Mouse (Mus musculus) MEL (cell line): ENCODE results near the gene Ntng1. TPM values are rescaled to one million over a fixed set of nuclear protein-coding genes. Genes with fewer than 3 reads are reported as not detected.

Experiments
- DNase-seq: peaks from one replicate; pipeline ENCODE4 v3.0.0; 2011; ENCODE audit warnings: low read depth, low spot score
- H3K27ac ChIP-seq: 2 replicates; pipeline ENCODE4 v1.5.1; 2012; ENCODE audit warnings: low read depth, mild to moderate bottlenecking, control low read depth, low read length, moderate library complexity; ENCODE audit not compliant: control insufficient read depth
- H3K27me3 ChIP-seq, 2 experiments: fragments of 150-350 bp in 1 of 2; sonication (generic) in 1 of 2; 2 replicates each; pipeline ENCODE4 v1.6.1; 2012; ENCODE audit warnings: low read length in 2 of 2, mild to moderate bottlenecking in 2 of 2, improper control_type of control experiment in 1 of 2, moderate library complexity in 1 of 2; ENCODE audit not compliant: insufficient read depth in 2 of 2, control insufficient read depth in 1 of 2
- H3K36me3 ChIP-seq, 2 experiments: 2 replicates each; pipeline ENCODE4 v1.6.1; 2012 to 2014; ENCODE audit warnings: low read length in 2 of 2, improper control_type of control experiment in 1 of 2, inconsistent platforms in 1 of 2, mild to moderate bottlenecking in 1 of 2; ENCODE audit not compliant: insufficient read depth in 2 of 2, control insufficient read depth in 1 of 2
- H3K4me1 ChIP-seq, 2 experiments: fragments of 150-350 bp in 1 of 2; sonication (generic) in 1 of 2; 2 replicates each; pipeline ENCODE4 v1.6.1; 2012; ENCODE audit warnings: low read length in 2 of 2, improper control_type of control experiment in 1 of 2, mild to moderate bottlenecking in 1 of 2; ENCODE audit not compliant: insufficient read depth in 2 of 2, control insufficient read depth in 1 of 2
- H3K4me3 ChIP-seq, 2 experiments: fragments of 150-350 bp in 1 of 2; sonication (generic) in 1 of 2; 2 replicates each; pipeline ENCODE4 v1.5.1; 2012; ENCODE audit warnings: low read depth in 2 of 2, low read length in 2 of 2, mild to moderate bottlenecking in 2 of 2, moderate library complexity in 2 of 2, control low read depth in 1 of 2, improper control_type of control experiment in 1 of 2; ENCODE audit not compliant: control insufficient read depth in 1 of 2, insufficient read depth in 1 of 2
- H3K79me2 ChIP-seq: 2 replicates; pipeline ENCODE4 v1.6.1; 2012; ENCODE audit warnings: mild to moderate bottlenecking, low read length, moderate library complexity; ENCODE audit not compliant: control insufficient read depth, poor library complexity, insufficient read depth
- H3K9ac ChIP-seq: 2 replicates; pipeline ENCODE4 v1.6.1; 2012; ENCODE audit warnings: low read depth, mild to moderate bottlenecking, control low read depth, low read length, moderate library complexity; ENCODE audit not compliant: control insufficient read depth, poor library complexity, severe bottlenecking
- H3K9me3 ChIP-seq: fragments of 150-350 bp; sonication (generic); replicated peaks from 2 replicates; pipeline ENCODE4 v1.6.1; 2012; ENCODE audit warnings: mild to moderate bottlenecking, low read length, improper control_type of control experiment, moderate library complexity; ENCODE audit not compliant: insufficient read depth
- CHD1 ChIP-seq: IDR thresholded peaks from 2 replicates; pipeline ENCODE4 v1.6.1; 2012; ENCODE audit warnings: low read depth, mild to moderate bottlenecking, inconsistent platforms, low read length, improper control_type of control experiment
- CHD2 ChIP-seq: IDR thresholded peaks from 2 replicates; pipeline ENCODE4 v1.6.1; 2011; ENCODE audit warnings: low read length, improper control_type of control experiment
- CTCF ChIP-seq, 3 experiments: IDR thresholded peaks in 2 of 3; conservative IDR thresholded peaks in 1 of 3; 2 replicates each; pipeline ENCODE4 v1.5.1; 2011 to 2012; ENCODE audit warnings: low read length in 3 of 3, low read depth in 2 of 3, mild to moderate bottlenecking in 2 of 3, improper control_type of control experiment in 1 of 3, inconsistent platforms in 1 of 3, mixed read lengths in 1 of 3, moderate library complexity in 1 of 3; ENCODE audit not compliant: control insufficient read depth in 1 of 3, insufficient read depth in 1 of 3, poor library complexity in 1 of 3, severe bottlenecking in 1 of 3
- E2F4 ChIP-seq: IDR thresholded peaks from 2 replicates; pipeline ENCODE4 v1.6.1; 2011; ENCODE audit warnings: low read depth, low read length, improper control_type of control experiment, borderline replicate concordance
- ETS1 ChIP-seq: IDR thresholded peaks from 2 replicates; pipeline ENCODE4 v1.6.1; 2012; ENCODE audit warnings: low read depth, mild to moderate bottlenecking, inconsistent platforms, low read length, improper control_type of control experiment, moderate library complexity
- HCFC1 ChIP-seq: IDR thresholded peaks from 2 replicates; pipeline ENCODE4 v1.6.1; 2012; ENCODE audit warnings: low read depth, mild to moderate bottlenecking, inconsistent platforms, low read length, improper control_type of control experiment, moderate library complexity
- JUND ChIP-seq: IDR thresholded peaks from 2 replicates; pipeline ENCODE4 v1.6.1; 2011; ENCODE audit warnings: low read depth, mild to moderate bottlenecking, improper control_type of control experiment, low read length
- KAT2A ChIP-seq: conservative IDR thresholded peaks from 2 replicates; pipeline ENCODE4 v1.6.1; 2012; ENCODE audit warnings: low read depth, low read length, improper control_type of control experiment, inconsistent platforms
- MAFK ChIP-seq: IDR thresholded peaks from 2 replicates; pipeline ENCODE4 v1.6.1; 2011; ENCODE audit warnings: low read depth, mild to moderate bottlenecking, low read length, improper control_type of control experiment, borderline replicate concordance
- MEF2A ChIP-seq: IDR thresholded peaks from 2 replicates; pipeline ENCODE4 v1.6.1; 2014; ENCODE audit warnings: low read depth, mild to moderate bottlenecking, inconsistent platforms, low read length, improper control_type of control experiment; ENCODE audit not compliant: poor library complexity, insufficient replicate concordance, severe bottlenecking; ENCODE audit errors: extremely low read depth
- MXI1 ChIP-seq: IDR thresholded peaks from 2 replicates; pipeline ENCODE4 v1.6.1; 2011; ENCODE audit warnings: mild to moderate bottlenecking, low read depth, low read length, improper control_type of control experiment
- SMC3 ChIP-seq: IDR thresholded peaks from 2 replicates; pipeline ENCODE4 v1.6.1; 2011; ENCODE audit warnings: low read depth, low read length, improper control_type of control experiment
- TAL1 ChIP-seq: IDR thresholded peaks from 2 replicates; pipeline ENCODE4 v1.6.1; 2012; ENCODE audit warnings: mild to moderate bottlenecking, inconsistent platforms, low read length, moderate library complexity, mixed read lengths
- TCF12 ChIP-seq: IDR thresholded peaks from 2 replicates; pipeline ENCODE4 v1.6.1; 2014; ENCODE audit warnings: low read depth, mild to moderate bottlenecking, inconsistent platforms, low read length, improper control_type of control experiment, moderate library complexity
- UBTF ChIP-seq: IDR thresholded peaks from 2 replicates; pipeline ENCODE4 v1.6.1; 2012; ENCODE audit warnings: low read depth, mild to moderate bottlenecking, inconsistent platforms, low read length, improper control_type of control experiment, moderate library complexity, borderline replicate concordance; ENCODE audit not compliant: insufficient read depth
- ZMIZ1 ChIP-seq: IDR thresholded peaks from 2 replicates; pipeline ENCODE4 v1.6.1; 2012; ENCODE audit warnings: low read depth, mild to moderate bottlenecking, inconsistent platforms, low read length, improper control_type of control experiment, moderate library complexity
- polyA plus RNA-seq, 2 experiments: library from polyadenylated mRNA; stranded (reverse) in 1 of 2; unstranded in 1 of 2; fragments of >175 nt in 1 of 2; fragments of >200 nt in 1 of 2; gene quantifications; 2 replicates each; pipeline versions ENCODE4 v1.2.1 to v1.2.4; 2012; ENCODE audit warnings: low replicate concordance in 2 of 2, low read depth in 1 of 2; ENCODE audit not compliant: insufficient read length in 2 of 2, insufficient read depth in 1 of 2, missing spikeins in 1 of 2
- total RNA-seq: library from RNA; depleted of rRNA; stranded (reverse); fragments of 300-350 nt; gene quantifications from 2 replicates; pipeline ENCODE4 v1.2.3, GENCODE M21; 2012; rRNA removed

Ntng1 gene
- total and polyA plus RNA-seq, 3 experiments: not detected

GRCm38 (mm10) chr3:109731592-109732230 lies 412.1 kb downstream of the Ntng1 start:
- no peaks in the 10 kb centered on the region for H3K79me2 ChIP-seq
- no peak overlapping the region for H3K4me3 ChIP-seq
- TF ChIP-seq MEF2A: no peak
- no peak for TF ChIP-seq CHD2
- TF ChIP-seq KAT2A: no peak
- TF ChIP-seq TCF12: no peak
- TF ChIP-seq UBTF: no peak
- TF ChIP-seq TAL1: no peak
- no peak for TF ChIP-seq SMC3
- TF ChIP-seq CHD1: no peak
- TF ChIP-seq MAFK: no peak
- TF ChIP-seq ETS1: no peak
- TF ChIP-seq MXI1: no peak
- no peak for TF ChIP-seq E2F4
- TF ChIP-seq HCFC1: no peak
- no peak for TF ChIP-seq JUND
- TF ChIP-seq CTCF (IDR thresholded peaks at IDR 0.05 in 2 of 3, conservative IDR thresholded peaks at IDR 0.05 in 1 of 3; ENCODE audit: control insufficient read depth in 1 of 3, insufficient read depth in 1 of 3, low read depth in 2 of 3, low read length in 3 of 3, poor library complexity in 1 of 3, severe bottlenecking in 1 of 3): no peak
- no peak for TF ChIP-seq ZMIZ1
- no peak overlapping the region for H3K9ac ChIP-seq
- H3K9me3 ChIP-seq: no peaks in the 10 kb centered on the region
- H3K36me3 ChIP-seq: no peaks in the 10 kb centered on the region
- H3K4me1 ChIP-seq: no peaks in the 10 kb centered on the region
- H3K27me3 ChIP-seq: no peaks in the 10 kb centered on the region
- no peak overlapping the region for H3K27ac ChIP-seq
- no peak for DNase-seq

Other genes starting within 250 kb of the Ntng1 start
- gene Prmt6, start 107.0 kb upstream of the Ntng1 start, total RNA-seq: 15.9 and 20.7 TPM in 2 replicates
- gene Prmt6, start 107.0 kb upstream of the Ntng1 start, polyA plus RNA-seq: 10 to 100 TPM in 1 of 2 experiments, not detected in 1; 19.9 TPM